Mouse (Mus musculus): ENCODE results near the gene Kctd21.

The Kctd21 gene

DNA sequence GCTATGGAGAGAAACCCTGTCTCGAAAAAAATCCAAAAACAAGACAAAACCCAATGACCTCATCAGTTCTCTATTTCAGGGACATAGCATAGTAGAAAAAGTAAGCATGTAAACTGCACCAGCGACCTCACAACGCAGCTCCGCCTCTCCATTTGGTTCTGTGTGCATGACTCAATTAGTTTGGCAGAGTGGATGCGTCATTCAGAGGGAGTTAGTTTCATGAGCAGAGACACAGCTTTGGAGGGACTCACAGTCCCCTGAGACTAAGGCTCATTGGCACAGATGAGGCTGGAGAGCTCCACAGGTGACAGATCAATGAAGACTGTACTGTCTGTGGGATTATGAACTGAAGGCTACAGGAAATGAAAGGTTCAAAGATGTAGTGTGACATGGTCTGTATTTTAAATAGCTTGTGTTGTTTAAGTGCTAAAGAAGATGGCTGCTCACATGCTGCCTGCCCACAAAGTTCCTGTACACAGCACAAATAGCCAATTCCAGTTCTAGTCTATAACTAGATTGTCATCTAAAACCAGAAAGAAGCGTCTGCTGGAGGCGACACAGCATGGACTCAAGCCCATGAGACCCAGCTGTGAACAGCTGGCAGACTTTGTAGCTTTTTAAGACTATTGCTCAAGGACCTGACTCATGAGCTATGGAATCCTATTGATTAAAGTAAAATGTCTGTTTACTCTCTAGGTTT lies 54.1 kb downstream of the Kctd21 start:
- no peak for DNase-seq (ENCODE audit: low read depth, low spot score)

DNA sequence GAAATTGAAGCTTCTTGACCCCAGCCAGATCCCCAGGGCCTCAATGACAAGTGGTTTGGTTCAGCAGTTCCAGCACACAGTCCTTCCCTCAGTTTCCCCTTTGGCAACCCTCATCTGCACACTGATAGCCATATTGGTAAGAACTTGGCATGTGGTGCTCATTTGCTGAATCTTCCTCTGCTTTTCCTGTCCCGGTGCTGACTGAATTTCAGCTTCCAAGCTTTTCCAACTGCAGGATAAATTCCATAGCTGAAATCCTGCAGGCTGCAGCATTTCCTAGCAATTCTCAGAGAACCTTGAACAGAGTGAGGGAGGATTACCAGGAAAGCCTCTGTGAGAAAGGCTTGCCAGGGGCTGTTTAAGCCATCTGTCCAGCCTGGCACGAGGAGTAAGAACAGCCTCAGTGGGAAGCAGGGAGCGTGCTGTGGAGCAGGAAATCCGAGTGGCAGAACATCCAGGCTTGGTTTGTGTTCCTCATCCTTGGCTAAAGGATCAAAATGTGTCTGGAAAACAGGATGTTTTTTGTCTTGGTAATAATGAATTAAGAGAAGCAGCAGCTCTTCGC lies 54.8 kb downstream of the Kctd21 start:
- no peak for DNase-seq (ENCODE audit: low read depth, low spot score)

DNA sequence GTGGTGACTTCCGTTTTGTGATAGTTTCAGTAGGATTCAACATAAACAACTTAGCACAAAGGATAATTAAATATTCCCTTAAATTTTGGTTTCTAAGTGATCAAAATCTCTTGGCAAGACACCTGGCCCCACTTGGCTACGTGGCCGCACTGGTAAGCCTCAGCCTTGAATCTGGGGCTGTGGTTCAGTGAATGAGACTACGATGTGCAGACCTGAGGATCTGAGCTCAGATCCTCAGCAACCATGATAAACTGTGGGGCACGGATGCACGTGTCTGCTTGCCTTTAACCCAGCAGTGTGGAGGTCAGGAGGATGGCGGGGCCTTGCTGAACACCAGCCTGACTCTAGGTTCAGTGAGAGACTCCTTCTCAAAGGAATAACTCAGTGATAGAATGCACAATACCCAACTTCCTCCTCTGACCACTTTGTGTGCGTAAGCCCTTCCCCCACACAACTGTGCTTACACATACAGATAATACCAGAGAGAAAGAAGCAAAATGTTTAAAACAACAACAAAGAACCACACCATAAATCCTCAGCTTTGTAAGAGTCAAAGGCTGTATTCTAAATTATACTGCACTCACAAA lies 55.5 kb downstream of the Kctd21 start:
- no peak for DNase-seq (ENCODE audit: low read depth, low spot score)

DNA sequence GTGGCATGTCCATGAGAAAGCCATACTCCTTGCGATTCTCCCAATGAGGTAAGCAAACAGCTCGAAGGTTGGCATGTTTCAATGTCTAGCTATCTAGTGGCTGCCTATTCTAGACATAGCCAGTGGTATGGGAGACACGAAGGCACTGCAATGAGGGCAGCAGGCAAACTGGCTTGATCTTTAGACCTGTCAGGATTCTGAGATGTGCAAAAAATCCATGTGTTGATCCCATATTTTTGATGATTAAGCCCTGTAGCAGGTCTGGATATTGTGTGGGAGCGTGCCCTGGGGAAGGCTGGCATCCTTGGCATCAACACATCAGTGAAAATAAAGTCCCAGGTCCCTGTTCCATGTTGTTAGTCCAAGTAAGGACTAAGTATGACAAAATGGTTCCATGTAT lies 56.4 kb downstream of the Kctd21 start:
- no peak for DNase-seq (ENCODE audit: low read depth, low spot score)

DNA sequence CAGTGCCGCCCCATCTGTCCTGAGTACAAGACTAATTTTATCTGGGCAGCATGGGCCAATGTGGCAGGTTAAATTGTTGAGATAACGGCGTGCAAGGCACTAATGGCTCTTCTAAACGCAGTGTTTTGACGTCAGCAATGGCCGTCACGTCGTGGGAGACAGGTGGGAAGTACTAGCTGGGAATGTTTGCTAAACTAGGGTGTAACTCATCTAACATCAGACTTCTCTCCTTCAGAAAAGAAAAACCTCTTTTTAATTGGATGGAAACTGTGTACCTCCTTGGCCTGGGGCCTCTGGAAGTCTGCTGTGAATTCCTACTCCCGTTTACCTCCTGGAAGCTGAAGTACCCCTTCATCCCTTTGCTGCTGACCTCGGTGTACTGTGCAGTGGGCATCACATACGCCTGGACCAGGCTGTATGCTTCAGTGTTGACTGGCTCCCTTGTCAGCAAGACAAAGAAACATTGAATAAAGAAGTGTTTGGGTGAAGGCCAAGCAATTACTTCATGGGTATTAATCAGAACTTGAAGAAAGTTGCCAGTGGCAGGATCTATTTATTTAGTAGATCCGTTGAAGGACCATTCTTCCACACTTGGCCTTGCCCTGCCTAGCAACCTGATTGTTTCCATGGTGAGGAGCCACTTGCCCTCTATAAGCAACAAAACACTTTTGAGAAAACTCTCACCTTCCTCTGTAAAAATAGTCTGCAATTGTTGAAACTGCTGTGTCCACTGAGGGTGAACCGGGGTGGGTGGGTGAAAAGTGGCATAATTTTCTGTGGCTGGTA lies 59.4 kb downstream of the Kctd21 start:
- DNase-seq (ENCODE audit: low read depth, low spot score): no peak

DNA sequence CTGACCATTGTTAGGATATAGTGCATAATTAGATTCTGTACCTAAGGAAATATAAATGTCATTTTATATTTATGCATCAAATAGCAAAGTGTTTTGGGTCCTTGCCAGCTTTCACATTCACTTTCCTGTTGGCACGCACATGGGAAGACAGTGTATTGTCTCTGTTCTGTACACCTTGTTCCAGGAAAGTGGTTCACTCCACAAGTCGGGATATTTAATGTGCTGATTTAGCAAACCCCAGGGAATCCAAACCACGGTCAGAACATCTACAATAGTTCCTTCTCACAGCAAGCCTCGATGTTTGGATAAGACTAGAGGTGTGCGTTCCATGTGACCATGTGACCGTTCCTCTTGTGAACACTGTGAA lies 59.9 kb downstream of the Kctd21 start:
- DNase-seq (ENCODE audit: low read depth, low spot score): no peak

DNA sequence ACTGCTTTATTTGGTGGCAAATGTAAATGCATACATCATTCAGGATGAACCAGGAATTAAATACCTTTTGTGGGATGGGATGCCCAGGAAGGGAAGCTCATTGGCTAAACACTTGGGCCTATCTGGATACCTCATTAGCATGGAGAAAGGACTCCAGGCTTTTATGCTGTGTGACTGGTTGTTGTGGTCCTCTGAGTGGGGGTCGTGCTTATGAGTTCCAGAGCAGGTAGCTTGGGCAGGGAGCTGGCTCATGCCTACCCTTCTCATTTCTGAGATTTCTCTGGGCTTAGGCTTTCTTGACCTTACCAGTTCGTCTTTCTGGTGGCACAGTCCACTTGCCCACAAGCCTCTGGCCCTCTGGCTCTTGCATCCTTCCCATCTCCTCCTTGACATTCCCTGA lies 62.2 kb downstream of the Kctd21 start:
- no peak for DNase-seq (ENCODE audit: low read depth, low spot score)

DNA sequence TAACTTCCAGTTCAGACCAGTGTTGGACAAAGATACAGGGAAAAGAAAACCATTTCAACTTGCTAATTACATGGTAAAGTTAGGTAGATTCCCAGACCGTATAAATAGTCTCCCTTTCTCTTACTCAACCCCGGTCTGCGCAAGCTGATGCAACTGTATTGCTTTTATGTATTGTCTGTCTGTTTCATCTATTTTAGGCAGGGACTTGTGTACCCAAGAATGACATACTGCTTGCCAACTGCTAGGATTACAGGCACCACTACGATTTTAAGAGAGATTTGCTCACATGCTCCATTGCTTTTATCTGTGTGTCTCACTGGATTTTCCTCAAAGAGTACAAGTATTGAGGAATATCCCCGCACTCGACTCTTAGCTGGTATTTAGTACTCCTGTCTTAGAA lies 66.8 kb downstream of the Kctd21 start:
- DNase-seq (ENCODE audit: low read depth, low spot score): no peak

Data from CD4-positive helper T cell, adult 2 months (primary cell).